Mouse (Mus musculus): ENCODE data around the gene Slc35d3. TPM values are rescaled to one million over a fixed set of nuclear protein-coding genes. Genes with fewer than 3 reads are reported as not detected.
A peak's percentile ranks its signal among the peaks of the same experiment; 100 is the strongest.

Gene Slc35d3
- polyA plus RNA-seq, 1 experiment, result 2.3 TPM

DNA sequence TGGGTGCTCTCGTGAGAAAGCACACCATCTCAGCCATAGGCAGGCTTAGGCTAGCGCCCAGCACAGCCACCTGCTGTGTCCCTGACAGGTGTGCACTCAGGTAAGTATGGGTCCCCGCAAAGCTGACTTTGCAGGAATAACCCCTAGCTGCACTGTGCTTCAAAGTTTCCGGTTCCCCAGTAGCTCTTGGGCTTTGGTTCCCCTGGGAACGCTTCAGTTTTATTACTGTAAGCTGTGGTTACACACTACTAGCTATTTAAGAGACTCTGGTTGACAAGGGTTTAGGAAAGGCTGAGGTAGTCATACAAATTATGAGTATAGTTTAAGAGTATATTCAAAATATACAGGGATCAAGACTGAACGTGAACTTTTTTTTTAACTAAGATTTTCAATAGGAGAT lies 1.5 kb upstream of the Slc35d3 start:
- Histone ChIP-seq H3K27me3 (ENCODE audit: control insufficient read depth, insufficient read depth, low read length) (peaks cover 2% of the 10 kb centered on the region; the same call in 1 of the 2 replicates), H3K4me3 (replicated peaks; ENCODE audit: insufficient read depth, low read depth, low read length) (no peak overlapping the region), H3K27ac (ENCODE audit: insufficient read depth, low read length) (no peak overlapping the region), H3K4me1 (ENCODE audit: control insufficient read depth, insufficient read depth, low read length) (0 out of 2 replicates have a peak, but pooled peaks cover 7% of the 10 kb centered on the region)
- TF ChIP-seq CTCF (IDR thresholded peaks at IDR 0.05; ENCODE audit: borderline replicate concordance, insufficient read depth, low read depth, low read length) (no peak), POLR2A (IDR thresholded peaks at IDR 0.05; ENCODE audit: borderline replicate concordance, insufficient read depth, low read length) (no peak)
- DNase-seq, result no peak
- 52% methylated on average over 6 of the region's 6 CpGs for WGBS

DNA sequence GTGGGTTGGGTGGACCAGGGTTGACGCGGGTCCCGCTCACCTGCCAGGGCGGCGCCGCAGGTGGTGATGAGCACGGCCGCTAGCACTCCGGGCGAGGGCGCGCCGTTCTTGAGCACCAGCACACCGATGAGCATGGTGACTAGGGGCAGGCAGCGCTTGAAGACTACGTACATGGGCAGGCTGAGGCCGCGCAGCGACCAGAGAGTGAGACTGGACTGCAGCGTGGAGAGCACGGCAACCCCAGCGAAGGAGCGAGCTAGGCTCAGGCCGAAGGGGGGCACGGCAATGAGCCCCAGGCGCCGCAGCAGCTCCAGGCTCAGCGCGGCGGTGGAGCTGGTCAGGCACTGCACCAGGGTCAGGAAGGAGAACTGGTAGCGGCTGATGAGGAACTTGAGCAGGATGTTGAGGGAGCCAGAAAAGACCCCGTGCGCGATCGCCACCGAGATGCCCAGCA lies 688 bp downstream of the Slc35d3 start:
- under 1% methylated on average over 36 of the region's 36 CpGs for WGBS
- Histone ChIP-seq H3K4me1 (ENCODE audit: control insufficient read depth, insufficient read depth, low read length) (0 out of 2 replicates have a peak, but pooled peaks cover 7% of the 10 kb centered on the region), H3K27me3 (ENCODE audit: control insufficient read depth, insufficient read depth, low read length) (peaks cover 2% of the 10 kb centered on the region; the same call in 1 of the 2 replicates), H3K4me3 (replicated peaks; ENCODE audit: insufficient read depth, low read depth, low read length) (peak overlapping the region; percentile 20), H3K27ac (ENCODE audit: insufficient read depth, low read length) (no peak overlapping the region)
- TF ChIP-seq POLR2A (IDR thresholded peaks at IDR 0.05; ENCODE audit: borderline replicate concordance, insufficient read depth, low read length) (no peak), CTCF (IDR thresholded peaks at IDR 0.05; ENCODE audit: borderline replicate concordance, insufficient read depth, low read depth, low read length) (no peak)
- peak; percentile 12 to 23 for DNase-seq

DNA sequence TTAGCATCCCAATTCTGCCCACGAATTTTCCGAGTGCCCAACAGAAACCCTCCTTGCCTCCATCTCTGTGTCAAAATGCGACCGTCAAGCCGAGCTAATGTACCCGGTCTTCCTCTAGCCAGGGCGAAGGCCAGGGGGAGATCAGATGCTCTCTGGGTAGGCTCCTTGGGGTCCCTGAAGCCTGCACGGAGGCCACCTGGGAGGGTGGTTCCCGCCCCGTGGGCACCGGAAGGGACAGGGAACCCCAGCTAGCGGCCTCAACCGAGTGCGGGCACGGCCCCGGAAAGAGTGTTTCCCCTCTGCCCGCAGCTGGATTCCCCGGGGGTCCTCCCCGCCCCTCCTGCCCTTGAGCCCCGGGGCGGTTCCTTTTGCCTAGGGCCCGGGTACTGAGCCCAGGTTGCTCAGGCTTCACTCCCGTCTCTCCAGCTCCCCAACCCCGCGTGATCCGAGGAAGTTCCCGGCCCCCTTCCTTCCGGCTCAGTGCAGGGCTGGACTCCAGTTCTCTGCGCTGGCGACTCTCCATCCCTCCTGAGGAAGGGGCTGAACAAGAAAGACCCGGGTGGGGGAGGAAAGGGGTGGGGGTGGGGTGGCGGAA lies 1.4 kb downstream of the Slc35d3 start:
- 0 out of 2 replicates have a peak, but pooled peaks cover 7% of the 10 kb centered on the region for H3K4me1 ChIP-seq (ENCODE audit: control insufficient read depth, insufficient read depth, low read length)
- H3K27me3 ChIP-seq (ENCODE audit: control insufficient read depth, insufficient read depth, low read length), result peaks cover 2% of the 10 kb centered on the region; the same call in 1 of the 2 replicates
- 2% methylated on average over 31 of the region's 32 CpGs for WGBS
- no peak for TF ChIP-seq CTCF (IDR thresholded peaks at IDR 0.05; ENCODE audit: borderline replicate concordance, insufficient read depth, low read depth, low read length)
- TF ChIP-seq POLR2A (IDR thresholded peaks at IDR 0.05; ENCODE audit: borderline replicate concordance, insufficient read depth, low read length), result no peak
- no peak overlapping the region for H3K27ac ChIP-seq (ENCODE audit: insufficient read depth, low read length)
- peak in 1 of 2 experiments; percentile 10 for DNase-seq
- no peak overlapping the region for H3K4me3 ChIP-seq (replicated peaks; ENCODE audit: insufficient read depth, low read depth, low read length)

DNA sequence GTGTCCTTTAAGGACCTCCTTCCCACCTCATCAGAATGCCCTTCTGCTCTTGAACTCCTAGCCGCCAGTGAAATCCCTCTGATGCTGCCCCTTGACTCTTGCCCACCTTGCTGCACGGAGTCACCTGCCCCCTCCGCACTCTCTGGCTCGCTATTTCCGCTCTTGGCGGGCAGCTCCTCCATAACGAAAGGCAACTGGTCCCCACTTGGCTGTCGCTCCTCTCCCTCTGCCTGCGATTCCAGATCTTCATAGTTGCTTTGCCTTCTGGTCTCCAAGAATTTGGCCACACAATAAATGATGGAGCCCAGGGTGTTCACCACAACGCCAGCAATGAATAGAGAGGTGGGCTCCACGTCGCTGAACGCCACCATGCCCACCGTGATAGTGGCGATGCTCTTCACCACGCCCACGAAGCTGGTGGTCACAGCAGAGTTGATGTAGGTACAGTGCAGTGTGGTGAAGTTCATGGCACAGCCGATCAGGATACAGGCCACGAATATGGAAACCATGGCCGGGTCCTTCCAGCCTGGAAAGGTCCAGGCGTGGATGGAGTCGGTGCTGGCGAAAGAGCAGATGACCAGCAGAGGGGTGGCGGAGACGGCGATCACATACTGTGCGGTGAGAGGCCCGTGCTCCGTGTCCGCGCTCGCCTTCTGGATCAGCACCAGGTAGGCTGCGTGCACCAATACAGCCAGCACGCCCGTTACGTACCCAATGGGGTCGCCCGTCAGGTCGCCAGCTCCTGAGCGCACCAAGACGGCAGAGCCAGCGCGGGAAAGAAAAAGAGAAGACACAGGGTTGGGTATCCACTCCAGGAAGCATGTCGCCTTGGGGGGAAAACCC lies 2.1 kb downstream of the Slc35d3 start:
- Histone ChIP-seq H3K27me3 (ENCODE audit: control insufficient read depth, insufficient read depth, low read length) (peaks cover 2% of the 10 kb centered on the region; the same call in 1 of the 2 replicates), H3K27ac (ENCODE audit: insufficient read depth, low read length) (no peak overlapping the region), H3K4me3 (replicated peaks; ENCODE audit: insufficient read depth, low read depth, low read length) (peak overlapping the region; percentile 11), H3K4me1 (ENCODE audit: control insufficient read depth, insufficient read depth, low read length) (0 out of 2 replicates have a peak, but pooled peaks cover 7% of the 10 kb centered on the region)
- TF ChIP-seq CTCF (IDR thresholded peaks at IDR 0.05; ENCODE audit: borderline replicate concordance, insufficient read depth, low read depth, low read length) (no peak), POLR2A (IDR thresholded peaks at IDR 0.05; ENCODE audit: borderline replicate concordance, insufficient read depth, low read length) (no peak)
- WGBS, result 10% methylated on average over 44 of the region's 44 CpGs
- peak; percentile 5 to 11 for DNase-seq

DNA sequence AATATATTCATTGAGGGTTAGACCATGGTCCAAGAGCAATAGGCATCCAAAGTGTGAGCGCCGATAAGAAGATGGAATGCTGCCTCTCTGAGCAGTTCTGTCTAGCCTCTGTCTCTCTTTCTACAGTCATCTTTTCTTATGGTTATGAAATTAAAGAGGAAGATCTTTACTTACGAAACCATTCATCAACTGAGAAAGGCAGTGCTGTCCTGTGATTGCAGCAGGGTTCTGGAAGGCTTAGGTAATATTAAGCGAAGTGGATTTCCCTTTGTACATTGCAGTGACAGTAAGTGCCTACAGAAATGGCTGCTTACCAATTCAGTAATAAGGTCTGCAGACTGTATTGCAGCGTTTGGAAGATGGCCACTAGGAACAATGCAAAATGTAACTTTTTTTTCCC lies 11.4 kb downstream of the Slc35d3 start:
- 86% methylated on average over 5 of the region's 5 CpGs for WGBS
- no peak overlapping the region for H3K27ac ChIP-seq (ENCODE audit: insufficient read depth, low read length)
- TF ChIP-seq CTCF (IDR thresholded peaks at IDR 0.05; ENCODE audit: borderline replicate concordance, insufficient read depth, low read depth, low read length) (no peak), POLR2A (IDR thresholded peaks at IDR 0.05; ENCODE audit: borderline replicate concordance, insufficient read depth, low read length) (no peak)
- H3K4me1 ChIP-seq (ENCODE audit: control insufficient read depth, insufficient read depth, low read length), result no peaks in the 10 kb centered on the region
- no peak overlapping the region for H3K4me3 ChIP-seq (replicated peaks; ENCODE audit: insufficient read depth, low read depth, low read length)
- DNase-seq, result no peak
- no peaks in the 10 kb centered on the region for H3K27me3 ChIP-seq (ENCODE audit: control insufficient read depth, insufficient read depth, low read length)

DNA sequence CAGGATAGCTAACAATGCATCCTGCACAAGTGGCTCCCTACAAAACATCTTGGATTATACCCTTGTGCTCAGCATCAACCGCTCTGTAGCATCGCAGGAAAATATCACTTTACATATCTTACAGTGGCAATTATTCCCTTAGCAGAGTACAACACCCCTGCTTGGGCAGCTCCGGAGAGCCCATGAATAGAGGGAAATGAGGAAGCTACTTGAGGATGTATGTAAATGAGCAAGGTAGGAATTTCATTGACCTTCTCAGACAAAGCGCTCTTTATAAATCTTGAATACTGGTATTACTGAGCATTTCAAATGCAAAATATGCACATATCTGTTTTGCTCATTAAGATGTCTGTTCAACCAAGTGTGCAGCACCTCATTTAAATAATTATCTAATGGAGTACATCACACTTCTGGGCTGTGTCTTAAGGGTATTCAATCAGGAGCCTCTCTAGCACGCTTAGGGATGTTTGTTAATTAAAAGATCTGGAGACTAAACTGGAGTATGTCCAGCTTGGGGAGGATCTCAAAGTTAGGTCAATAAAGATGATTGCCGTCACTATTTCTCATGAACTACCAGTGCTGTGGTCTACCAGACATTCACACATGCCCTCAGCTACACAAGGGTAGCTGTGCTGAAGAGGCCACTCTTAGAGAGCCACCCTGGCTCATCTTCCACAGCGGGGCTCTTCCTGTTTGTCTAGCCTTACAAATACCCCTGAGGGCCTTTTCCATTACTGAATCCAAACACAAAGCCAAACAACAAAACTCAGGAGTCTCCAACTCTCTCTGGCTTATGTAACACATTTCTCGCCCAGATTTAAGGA lies 15.2 kb downstream of the Slc35d3 start:
- Histone ChIP-seq H3K27ac (ENCODE audit: insufficient read depth, low read length) (no peak overlapping the region), H3K4me1 (ENCODE audit: control insufficient read depth, insufficient read depth, low read length) (no peaks in the 10 kb centered on the region; the same call in 1 of the 2 replicates), H3K27me3 (ENCODE audit: control insufficient read depth, insufficient read depth, low read length) (no peaks in the 10 kb centered on the region), H3K4me3 (replicated peaks; ENCODE audit: insufficient read depth, low read depth, low read length) (no peak overlapping the region)
- no peak for DNase-seq
- no peak for TF ChIP-seq CTCF (IDR thresholded peaks at IDR 0.05; ENCODE audit: borderline replicate concordance, insufficient read depth, low read depth, low read length)
- no peak for TF ChIP-seq POLR2A (IDR thresholded peaks at IDR 0.05; ENCODE audit: borderline replicate concordance, insufficient read depth, low read length)
- WGBS, result 66% methylated on average over 8 of the region's 8 CpGs

DNA sequence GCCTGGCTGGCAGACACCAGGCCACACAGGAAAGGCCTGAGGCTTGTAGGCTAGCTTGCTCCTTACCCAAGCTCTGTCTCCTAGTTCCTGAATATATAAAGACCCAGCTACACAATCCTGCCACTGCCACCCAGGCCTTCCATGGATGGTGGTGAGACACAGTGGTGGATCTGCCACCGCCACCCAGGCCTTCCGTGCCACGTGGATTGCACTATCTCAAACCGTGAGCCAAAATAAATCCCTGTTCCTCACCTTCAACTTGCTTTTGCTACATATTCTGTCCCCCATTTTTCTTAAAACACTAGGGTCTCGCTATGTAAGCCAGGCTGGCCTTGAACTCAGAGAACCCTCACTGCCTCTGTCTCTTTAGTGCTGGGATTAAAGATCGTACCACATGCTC lies 17.0 kb downstream of the Slc35d3 start:
- TF ChIP-seq POLR2A (IDR thresholded peaks at IDR 0.05; ENCODE audit: borderline replicate concordance, insufficient read depth, low read length), result no peak
- TF ChIP-seq CTCF (IDR thresholded peaks at IDR 0.05; ENCODE audit: borderline replicate concordance, insufficient read depth, low read depth, low read length), result no peak
- Histone ChIP-seq H3K4me1 (ENCODE audit: control insufficient read depth, insufficient read depth, low read length) (no peaks in the 10 kb centered on the region; the same call in 1 of the 2 replicates), H3K4me3 (replicated peaks; ENCODE audit: insufficient read depth, low read depth, low read length) (no peak overlapping the region), H3K27ac (ENCODE audit: insufficient read depth, low read length) (no peak overlapping the region), H3K27me3 (ENCODE audit: control insufficient read depth, insufficient read depth, low read length) (no peaks in the 10 kb centered on the region)
- no peak for DNase-seq
- WGBS, result 98% methylated on average over 6 of the region's 6 CpGs
